Mouse (Mus musculus) bone marrow macrophage, adult 2 months (primary cell): Measurements from ENCODE around the gene Cdc25a. TPM values are rescaled to one million over a fixed set of nuclear protein-coding genes. Genes with fewer than 3 reads are reported as not detected.
A peak's percentile ranks its signal among the peaks of the same experiment; 100 is the strongest.

Experiments
- H3K27ac ChIP-seq: 2 replicates; pipeline ENCODE4 v1.5.1; 2012; ENCODE audit warnings: low read depth, low read length; ENCODE audit not compliant: insufficient read depth
- H3K4me1 ChIP-seq: 2 replicates; pipeline ENCODE4 v1.6.1; 2012; ENCODE audit warnings: low read length; ENCODE audit not compliant: control insufficient read depth, insufficient read depth
- H3K4me3 ChIP-seq: 2 replicates; pipeline ENCODE4 v1.5.1; 2012; ENCODE audit warnings: mild to moderate bottlenecking, low read length, moderate library complexity; ENCODE audit not compliant: insufficient read depth
- CTCF ChIP-seq: IDR thresholded peaks from 2 replicates; pipeline ENCODE4 v1.5.1; 2012; ENCODE audit warnings: low read depth, mild to moderate bottlenecking, low read length, moderate library complexity
- POLR2A ChIP-seq: IDR thresholded peaks from 2 replicates; pipeline ENCODE4 v1.6.1; 2012; ENCODE audit warnings: mild to moderate bottlenecking, low read depth, low read length, borderline replicate concordance
- polyA plus RNA-seq: library from polyadenylated mRNA; stranded (reverse); fragments of >200 nt; gene quantifications from 2 replicates; pipeline ENCODE4 v1.2.4, GENCODE M21; 2012; ENCODE audit not compliant: missing spikeins, insufficient read depth, insufficient read length

Gene Cdc25a
- polyA plus RNA-seq, 1 experiment: 8.0 TPM

DNA sequence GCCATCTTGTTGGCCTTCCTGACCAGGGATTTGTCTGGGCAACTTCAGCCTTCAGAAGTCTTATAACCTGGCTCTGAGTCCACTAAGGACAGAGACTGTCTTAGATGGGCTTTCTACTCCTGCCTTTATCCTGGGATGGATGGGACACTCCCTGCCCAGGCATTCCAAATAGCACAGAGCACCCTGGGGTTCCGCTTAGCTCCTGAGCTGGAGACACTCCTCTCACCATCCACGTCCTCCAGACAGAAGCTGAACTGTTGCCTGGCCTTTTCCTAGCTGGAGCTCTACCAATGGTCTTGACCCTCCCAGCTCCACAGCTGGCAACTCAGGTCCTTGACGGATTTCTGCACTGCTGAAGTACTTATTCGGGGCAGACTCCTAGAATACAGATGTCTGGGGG is 26.9 kb downstream of the Cdc25a start:
- TF ChIP-seq CTCF (no peak), POLR2A (no peak)
- no peak overlapping the region for H3K4me3 ChIP-seq
- H3K27ac ChIP-seq: no peak overlapping the region
- peaks cover 16% of the 10 kb centered on the region for H3K4me1 ChIP-seq

DNA sequence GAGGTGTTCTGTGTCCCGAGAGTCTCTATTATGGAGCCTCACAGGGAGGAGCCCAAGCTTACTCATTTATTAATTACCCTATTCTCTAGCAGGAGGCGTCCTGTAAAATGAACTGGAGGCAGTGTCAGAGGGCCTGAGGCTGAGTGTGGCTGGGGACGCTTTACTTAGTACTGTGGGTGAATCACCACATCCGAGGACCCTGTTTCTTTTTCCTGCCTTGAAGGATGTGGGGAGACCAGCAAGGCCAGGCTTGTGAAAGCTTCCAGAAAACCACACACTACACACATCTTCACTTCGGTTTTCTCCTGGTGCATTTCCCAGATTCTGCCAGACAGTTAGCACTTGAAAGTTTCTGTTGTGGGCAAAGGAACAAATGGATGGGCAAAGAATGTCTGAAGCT is 27.4 kb downstream of the Cdc25a start:
- H3K4me3 ChIP-seq: no peak overlapping the region
- peaks cover 18% of the 10 kb centered on the region for H3K4me1 ChIP-seq
- no peak overlapping the region for H3K27ac ChIP-seq
- TF ChIP-seq POLR2A: no peak
- TF ChIP-seq CTCF: no peak

DNA sequence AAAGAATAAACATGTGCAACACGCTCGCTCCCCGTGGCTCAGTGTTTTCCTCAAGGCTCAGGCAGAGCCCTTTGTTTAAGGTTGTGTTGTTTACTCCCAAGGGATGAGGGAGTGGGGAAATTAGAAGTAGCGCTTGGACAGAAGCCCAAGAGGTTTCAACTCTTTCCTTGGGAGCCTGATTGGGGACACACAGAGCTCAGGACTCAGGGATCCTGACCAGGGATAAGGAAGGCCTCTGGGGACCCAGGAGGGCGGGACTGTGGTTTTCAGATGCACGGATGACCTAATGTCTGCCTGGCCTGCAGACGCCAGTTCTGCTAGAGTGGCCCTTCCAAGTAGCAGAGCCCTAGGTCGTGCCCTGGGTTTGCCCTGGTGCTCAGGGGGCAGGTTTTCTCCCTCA is 31.9 kb downstream of the Cdc25a start:
- no peak overlapping the region for H3K4me3 ChIP-seq
- no peak for TF ChIP-seq POLR2A
- TF ChIP-seq CTCF: no peak
- H3K4me1 ChIP-seq: peaks cover 15% of the 10 kb centered on the region
- H3K27ac ChIP-seq: no peak overlapping the region

DNA sequence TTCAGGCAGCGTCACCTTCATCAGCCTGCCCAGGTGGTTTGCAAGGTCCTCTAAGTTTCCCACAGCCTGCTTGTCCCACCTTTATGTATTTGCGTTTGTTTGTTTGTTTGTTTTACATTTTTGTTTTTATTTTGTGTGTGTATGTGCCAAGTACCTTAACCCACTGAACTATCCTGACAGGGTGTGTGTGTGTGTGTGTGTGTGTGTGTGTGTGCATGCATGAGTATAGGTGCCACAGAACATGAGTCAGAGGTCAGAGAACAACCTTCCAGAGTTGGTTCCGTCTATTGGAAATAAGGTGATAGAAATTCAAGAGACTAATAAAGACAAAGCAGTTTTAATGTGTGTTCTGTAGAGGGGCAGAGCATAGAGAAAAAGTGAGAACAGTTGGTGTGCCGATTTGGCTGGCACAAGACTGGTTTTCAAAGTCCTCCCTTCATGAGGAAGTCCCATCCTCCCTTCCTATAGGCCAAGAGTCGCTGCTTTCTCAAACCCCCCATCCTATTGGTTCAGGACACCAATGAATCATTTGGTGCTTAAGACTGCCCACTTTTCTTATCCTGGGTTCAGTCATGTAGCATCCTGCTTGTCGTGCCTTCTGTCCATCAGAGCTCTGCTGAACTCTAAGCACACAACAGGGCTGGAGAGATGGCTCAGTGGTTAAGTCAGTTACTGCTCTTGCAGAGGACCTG is 32.5 kb downstream of the Cdc25a start:
- no peak for TF ChIP-seq POLR2A
- no peak for TF ChIP-seq CTCF
- Histone ChIP-seq H3K4me3 (no peak overlapping the region), H3K4me1 (peaks cover 16% of the 10 kb centered on the region), H3K27ac (no peak overlapping the region)

DNA sequence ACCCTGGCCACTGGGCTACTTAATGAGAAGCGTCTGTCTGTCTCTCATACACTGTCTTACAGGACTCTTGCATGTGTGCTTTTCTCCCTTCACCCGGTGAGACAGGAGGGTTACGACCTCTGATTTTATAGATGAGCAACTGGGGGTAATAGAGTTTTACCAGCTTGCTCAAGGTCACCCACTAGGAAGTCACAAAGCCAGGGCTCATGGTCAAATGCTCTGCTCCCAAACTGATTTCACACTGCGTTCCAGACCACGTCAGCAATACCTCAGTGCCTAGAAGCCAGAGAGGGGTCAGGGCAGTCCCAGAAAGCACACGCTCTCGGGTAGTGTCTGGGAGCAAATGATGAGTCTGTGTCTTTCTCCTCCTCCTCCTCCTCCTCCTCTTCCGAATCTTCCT is 33.7 kb downstream of the Cdc25a start:
- Histone ChIP-seq H3K27ac (no peak overlapping the region), H3K4me1 (peaks cover 22% of the 10 kb centered on the region), H3K4me3 (no peak overlapping the region)
- TF ChIP-seq CTCF: no peak
- TF ChIP-seq POLR2A: no peak

DNA sequence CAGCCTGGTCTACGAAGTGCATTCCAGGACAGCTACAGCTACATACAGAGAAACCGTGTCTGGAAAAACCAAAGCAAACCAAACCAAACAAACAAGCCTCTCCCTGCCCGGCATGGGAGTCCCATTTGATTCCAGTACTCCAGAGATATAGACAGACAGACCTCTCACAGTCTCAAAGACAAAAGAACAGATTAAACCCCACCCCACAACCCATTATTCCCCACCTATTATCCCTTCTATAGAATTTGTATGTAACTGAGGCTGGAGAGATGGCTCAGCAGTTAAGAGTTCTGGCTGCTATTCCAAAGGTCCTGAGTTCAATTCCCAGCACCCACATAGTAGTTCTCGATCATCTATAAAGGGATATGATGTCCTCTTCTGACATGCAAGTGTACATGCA is 34.5 kb downstream of the Cdc25a start:
- TF ChIP-seq POLR2A (no peak), CTCF (no peak)
- H3K4me1 ChIP-seq: peaks cover 26% of the 10 kb centered on the region

DNA sequence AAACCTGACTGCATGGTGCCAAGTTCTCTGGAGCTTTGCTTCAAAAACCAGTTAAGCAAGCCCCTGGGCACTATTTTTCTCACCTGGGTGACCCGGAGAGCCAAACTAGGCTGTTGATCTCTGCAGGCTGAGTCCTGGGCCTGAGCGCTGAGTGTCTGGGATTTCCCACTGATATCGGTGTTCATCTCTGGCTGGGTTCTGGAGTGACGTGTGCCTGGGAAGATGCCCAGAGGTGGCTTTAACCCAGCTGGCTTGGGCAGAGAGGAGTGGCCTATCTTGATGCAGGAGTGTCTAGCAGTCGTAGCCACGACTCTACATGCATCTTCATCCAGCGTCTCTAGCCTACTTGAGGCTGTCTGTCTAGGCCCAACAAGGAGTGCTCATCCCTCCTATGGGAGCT is 36.4 kb downstream of the Cdc25a start:
- no peak overlapping the region for H3K4me3 ChIP-seq
- H3K27ac ChIP-seq: no peak overlapping the region
- TF ChIP-seq CTCF (no peak), POLR2A (no peak)

More for the DNA sequence above, 34.5 kb downstream of the Cdc25a start:
- Histone ChIP-seq H3K27ac (no peak overlapping the region), H3K4me3 (no peak overlapping the region)

DNA sequence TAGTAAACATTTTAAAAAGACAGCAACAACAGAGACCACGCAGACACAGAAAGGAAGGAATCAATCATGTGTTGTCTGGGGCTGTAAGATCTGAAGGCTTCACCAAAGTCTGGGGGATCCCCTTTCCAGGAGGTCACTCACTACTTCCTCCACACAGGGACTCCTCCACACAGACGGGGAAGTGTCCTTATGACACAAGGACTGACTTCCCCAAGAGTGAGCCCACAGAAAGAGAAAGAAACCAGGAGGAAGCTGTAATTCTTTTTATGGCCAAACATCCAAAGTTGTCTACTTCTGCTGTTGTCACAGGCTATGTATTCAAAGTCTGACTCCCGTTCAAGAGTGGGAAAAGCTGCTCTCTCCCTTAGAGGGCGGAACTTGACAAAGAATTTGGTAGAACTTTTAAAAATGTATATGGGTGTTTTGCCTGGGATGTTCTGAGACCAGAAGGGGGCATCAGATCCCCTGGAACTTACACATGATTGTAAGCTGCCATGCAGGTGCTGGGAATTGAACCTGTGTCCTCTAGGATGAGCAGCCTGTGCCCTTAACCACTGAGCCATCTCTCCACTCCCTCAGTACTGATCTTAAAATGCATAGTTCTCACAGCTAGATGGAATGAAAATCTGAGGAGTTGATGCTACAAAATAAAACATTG is 39.0 kb downstream of the Cdc25a start:
- TF ChIP-seq POLR2A (no peak), CTCF (0 out of 2 replicates have a peak, but pooled peaks have one; percentile 10)
- Histone ChIP-seq H3K27ac (peak overlapping the region; percentile 40), H3K4me3 (peak overlapping the region; percentile 11; the same call in 1 of the 2 replicates), H3K4me1 (peaks cover 16% of the 10 kb centered on the region)

More for the DNA sequence above, 36.4 kb downstream of the Cdc25a start:
- peaks cover 27% of the 10 kb centered on the region for H3K4me1 ChIP-seq

DNA sequence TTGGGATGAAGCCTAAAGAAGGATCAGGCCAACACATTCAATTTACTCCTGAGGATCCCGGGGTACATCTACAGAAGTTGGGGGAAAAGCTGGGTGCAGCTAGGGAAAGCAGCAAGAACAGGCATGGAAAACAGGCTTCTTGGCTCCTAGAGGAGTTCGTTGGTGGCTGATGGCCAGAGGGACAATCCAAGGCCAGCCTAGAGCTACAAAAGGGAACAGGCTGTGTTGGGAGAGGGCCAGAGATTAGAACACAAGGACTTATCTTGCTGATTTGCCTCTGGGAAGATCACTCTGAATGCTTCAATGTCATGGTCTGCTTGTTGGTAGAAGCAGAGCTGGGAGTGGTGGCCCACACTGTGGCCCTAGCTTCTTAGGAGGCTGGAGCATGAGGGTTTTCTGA is 42.6 kb downstream of the Cdc25a start:
- H3K4me3 ChIP-seq: no peak overlapping the region
- TF ChIP-seq POLR2A (no peak), CTCF (no peak)
- peaks cover 15% of the 10 kb centered on the region for H3K4me1 ChIP-seq
- H3K27ac ChIP-seq: no peak overlapping the region

DNA sequence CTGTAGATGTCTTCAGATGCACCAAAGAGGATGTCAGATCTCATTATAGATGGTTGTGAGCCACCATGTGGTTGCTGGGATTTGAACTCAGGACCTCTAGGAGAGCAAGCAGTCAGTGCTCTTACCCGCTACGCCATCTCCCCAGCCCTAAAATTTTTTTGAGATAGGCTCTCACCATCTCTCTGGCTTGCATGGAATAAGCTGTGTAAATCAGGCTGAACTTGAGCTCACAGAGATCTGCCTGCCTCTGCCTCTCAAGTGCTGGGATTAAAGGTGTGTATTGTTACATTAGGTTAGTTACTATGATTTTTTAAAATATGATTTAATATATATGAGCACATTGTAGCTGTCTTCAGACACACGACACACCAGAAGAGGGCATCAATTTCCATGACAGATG is 53.8 kb downstream of the Cdc25a start:
- no peak overlapping the region for H3K27ac ChIP-seq
- H3K4me1 ChIP-seq: peaks cover 9% of the 10 kb centered on the region
- H3K4me3 ChIP-seq: no peak overlapping the region
- TF ChIP-seq POLR2A (no peak), CTCF (no peak)

DNA sequence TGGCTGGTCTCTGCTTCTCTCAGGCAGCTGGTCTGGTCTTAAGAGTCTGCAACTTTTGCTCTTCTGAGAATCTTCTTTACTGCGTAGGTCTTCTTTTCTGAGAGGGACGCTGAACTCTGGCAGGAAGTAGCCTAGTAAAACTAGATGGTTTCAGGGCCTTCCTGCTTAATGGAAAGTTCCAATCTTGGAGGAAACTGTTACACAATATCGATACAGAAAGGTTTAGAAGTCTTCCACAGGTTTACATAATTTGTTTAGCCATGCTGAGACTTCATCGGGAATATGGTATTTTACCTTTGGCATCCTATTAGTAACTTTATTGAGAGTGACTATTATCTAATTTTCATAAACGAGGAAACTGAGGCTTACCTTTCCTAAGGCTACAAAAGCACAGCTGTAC is 54.7 kb downstream of the Cdc25a start:
- TF ChIP-seq POLR2A (no peak), CTCF (no peak)
- peaks cover 5% of the 10 kb centered on the region; the same call in 1 of the 2 replicates for H3K4me1 ChIP-seq
- H3K4me3 ChIP-seq: no peak overlapping the region
- no peak overlapping the region for H3K27ac ChIP-seq
